Mouse (Mus musculus) testis, postnatal 10 days (tissue): ENCODE measurements around the gene Enthd1.
"Not testable (repeated sequence)": the region's sequence is repeated elsewhere in the genome, so short reads cannot be mapped to it uniquely, and the experiment has no call there.

Experiments used
- DNase-seq: peaks from one replicate; pipeline ENCODE4 v3.0.0; 2021; ENCODE audit warnings: low spot score

The Enthd1 gene

GRCm38 (mm10) chr15:80538075-80538474 is 26.9 kb downstream of the Enthd1 start:
- DNase-seq: no peak

GRCm38 (mm10) chr15:80536051-80536450 is 28.9 kb downstream of the Enthd1 start:
- DNase-seq: no peak

DNA sequence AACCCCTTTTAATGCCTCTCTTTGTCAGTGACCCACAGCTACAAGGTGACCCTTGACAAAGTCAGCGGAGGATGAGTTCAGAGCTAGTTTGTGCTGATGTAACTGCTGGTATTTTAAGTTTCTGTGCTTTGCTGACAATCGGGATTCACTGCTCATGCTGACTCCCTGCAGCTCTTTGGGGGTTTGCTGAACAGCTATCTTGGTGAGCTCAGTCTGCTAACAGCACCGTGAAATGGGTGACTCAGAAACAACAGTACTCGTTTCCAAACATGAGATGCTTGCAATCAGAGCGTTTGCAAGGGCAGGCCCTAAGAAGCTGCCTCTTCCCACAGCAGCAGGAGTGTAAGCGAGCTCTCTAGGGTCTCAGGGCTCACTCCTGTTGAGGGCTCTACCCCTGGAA is 31.7 kb downstream of the Enthd1 start:
- no peak for DNase-seq

GRCm38 (mm10) chr15:80532281-80533072 is 32.5 kb downstream of the Enthd1 start:
- no peak for DNase-seq

- DNase-seq: no peak
Measured at GRCm38 (mm10) chr15:80531026-80531425, 33.9 kb downstream of the Enthd1 start.

DNA sequence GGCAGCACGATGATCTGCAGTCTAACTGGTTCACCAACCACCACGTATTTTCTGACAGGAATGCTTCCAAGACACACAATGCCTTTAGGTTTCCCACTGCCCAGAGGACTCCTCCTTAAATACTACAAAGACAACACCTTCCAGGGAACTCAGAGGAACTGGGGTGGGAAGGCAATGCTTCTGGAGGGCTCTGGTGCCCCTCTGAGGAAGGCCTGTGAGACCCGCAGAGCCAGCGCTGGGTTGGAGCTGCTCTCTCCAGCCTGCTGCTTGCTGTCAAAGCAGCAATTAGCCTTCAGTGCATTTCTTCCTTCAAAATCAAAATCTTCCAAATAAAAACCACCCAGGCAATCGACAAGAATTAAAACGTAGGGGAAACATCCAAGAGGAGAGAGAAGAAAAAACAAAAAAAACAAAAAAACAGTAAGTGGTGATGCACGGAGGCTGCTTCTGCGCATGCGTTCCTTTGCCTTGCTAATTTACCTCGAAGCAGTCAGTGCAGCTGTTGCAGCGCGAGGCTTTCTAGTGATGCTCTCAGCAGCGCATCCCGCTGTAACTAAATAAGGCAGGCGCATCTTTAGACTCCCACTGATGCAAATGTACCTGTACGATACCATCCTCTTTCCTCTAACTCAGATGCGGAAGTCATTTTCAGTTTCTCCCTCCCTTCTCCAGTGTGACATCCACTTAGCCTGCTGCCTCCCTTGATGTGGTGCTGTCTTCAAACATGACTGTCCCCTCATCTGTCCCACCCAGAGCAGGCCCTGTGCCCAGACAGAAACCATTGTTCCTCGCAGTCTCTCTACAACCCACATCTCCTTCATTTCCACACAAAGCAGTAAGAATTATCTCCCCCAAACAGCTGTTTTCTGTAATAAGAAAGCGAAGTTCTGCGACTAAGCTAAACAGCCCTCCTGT is 34.7 kb downstream of the Enthd1 start:
- no peak for DNase-seq

DNA sequence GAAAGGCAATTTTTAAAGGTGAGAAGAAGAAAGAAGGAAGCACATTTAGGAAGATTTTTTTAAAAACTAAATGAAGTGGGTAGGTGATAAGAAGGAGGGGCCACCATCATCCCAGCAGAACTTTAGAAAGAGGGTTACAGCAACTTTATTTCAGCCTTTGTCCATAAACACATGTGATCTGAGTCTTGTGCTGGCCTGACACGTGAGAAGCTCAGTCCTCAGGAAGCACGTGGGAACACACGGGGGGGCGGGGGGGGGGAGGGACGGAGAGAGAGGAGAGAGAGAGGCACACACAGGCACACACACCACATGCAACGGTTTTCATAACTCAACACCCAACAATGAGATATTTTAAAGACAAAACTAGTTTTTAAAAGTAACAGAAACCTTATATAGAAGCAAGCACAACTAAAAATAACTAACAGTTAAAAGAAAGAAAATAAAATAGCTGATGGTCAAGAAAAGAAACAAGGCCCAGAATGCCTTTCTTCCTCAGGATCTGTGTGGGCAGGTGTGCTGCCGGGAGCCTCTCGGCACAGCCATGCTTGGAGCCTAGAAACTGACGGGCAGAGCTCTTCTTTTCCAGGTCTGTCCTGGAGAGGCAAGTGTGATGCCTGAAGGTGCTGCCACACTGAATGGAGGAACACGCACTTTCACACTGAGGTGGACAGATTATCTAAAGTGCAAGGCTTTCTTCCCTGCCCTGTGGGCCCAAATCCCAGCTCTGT is 43.1 kb downstream of the Enthd1 start:
- no peak for DNase-seq

DNA sequence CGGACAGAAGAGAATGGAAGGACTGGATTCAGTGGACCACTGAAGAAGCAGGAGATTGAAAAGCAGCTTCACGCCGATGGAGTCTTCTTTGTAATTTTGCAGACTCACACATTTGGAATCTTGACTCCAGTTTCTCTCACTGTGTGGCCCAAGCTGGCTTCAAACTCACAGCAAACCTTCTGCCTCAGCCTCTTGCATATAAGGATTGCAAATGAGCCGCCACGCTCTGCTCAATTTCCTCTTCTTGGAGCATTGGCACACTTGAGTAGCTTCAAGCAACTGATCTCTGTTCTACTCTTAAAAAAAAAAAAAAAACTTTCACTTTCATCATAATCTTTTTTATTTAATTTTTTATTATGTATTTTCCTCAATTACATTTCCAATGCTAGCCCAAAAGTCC is 45.0 kb downstream of the Enthd1 start:
- DNase-seq: no peak

GRCm38 (mm10) chr15:80518567-80519223 is 46.3 kb downstream of the Enthd1 start:
- no peak for DNase-seq

DNA sequence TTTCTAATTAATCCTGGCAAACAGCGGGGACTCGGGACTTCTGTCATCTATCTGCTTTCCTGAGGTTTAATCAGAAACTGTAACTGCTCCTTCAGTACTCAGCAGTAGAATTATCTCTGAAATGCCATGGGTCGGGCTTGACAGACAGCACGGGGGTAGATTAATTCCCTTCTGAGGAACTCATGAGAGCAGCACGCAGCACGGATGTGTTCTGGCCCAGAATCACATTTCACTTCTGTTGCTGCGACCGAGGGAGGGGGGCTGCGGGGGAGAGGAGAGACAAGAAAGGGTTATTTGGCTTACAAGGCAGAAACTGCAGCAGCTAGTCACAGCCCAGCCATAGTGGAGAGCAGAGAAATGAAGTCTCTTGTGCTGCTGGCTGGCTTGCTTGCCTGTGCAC is 47.0 kb downstream of the Enthd1 start:
- no peak for DNase-seq

DNA sequence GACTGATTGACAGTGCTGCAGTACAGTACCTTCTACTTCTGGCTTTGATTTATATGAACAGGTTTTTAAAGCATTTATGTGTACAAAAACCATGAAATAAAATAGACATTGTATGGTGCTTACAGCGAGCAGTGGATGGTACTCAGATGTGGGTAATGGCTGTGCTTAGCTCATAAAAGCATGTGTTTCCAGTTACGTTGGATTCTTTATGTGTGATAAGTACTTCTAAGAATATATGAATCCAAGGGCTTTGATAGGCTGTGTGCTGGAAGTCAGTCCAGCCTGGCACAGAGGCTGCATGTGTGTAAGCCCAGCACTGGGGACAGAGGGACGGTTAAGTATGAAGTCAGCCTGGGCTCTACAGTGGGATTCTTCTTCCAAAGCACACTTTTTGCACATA is 48.4 kb downstream of the Enthd1 start:
- no peak for DNase-seq

- no peak for DNase-seq
Measured at GRCm38 (mm10) chr15:80505086-80505485, 59.9 kb downstream of the Enthd1 start.

GRCm38 (mm10) chr15:80503155-80503554 is 61.8 kb downstream of the Enthd1 start:
- DNase-seq: not testable (repeated sequence)

- no peak for DNase-seq
Measured at GRCm38 (mm10) chr15:80502741-80503140, 62.2 kb downstream of the Enthd1 start.

DNA sequence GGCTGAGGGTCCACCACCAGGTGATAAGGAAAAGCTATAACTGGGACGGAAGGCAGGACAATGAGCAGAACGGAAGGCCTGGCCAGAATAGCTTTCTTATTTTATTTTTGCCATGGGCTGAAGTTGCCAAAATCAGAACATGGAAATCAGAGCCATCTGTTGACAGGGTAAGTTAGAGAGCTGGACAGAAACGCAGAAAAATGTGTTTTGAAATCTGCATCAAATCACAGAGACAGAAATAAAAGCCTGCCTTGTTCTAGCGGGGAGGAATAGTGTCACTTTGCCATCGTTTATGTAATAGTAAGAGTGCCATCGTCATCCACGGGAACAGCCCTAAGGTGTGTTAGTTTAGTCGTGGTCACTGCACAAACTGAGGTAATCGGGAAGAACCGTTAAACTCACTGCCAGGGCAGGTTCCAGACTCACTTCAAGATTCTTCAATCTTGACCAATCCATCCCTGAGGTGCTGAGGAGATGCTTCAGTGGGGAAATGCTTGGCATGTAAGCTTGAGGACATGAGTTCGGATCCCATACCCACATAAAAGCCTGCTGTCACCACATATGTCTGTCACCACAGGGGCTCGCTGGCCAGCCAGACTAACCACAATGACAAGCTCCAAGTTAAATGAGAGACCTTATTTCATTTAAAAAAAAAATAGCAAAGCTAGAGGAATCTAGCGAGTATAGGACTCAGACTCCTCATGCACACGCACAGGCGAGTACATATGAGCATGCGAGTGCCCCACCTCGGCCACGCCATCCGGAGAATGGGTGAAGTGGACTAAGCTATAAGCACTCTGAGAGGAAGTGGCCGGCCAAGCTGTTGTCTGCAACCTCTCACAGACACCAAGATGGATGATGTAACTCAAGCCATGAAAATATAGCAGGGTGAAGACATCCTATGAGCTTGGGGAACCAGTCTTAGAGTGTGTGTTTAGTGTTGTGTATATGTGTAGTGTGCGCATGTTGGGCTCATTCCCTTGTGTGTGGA is 63.6 kb downstream of the Enthd1 start:
- no peak for DNase-seq

DNA sequence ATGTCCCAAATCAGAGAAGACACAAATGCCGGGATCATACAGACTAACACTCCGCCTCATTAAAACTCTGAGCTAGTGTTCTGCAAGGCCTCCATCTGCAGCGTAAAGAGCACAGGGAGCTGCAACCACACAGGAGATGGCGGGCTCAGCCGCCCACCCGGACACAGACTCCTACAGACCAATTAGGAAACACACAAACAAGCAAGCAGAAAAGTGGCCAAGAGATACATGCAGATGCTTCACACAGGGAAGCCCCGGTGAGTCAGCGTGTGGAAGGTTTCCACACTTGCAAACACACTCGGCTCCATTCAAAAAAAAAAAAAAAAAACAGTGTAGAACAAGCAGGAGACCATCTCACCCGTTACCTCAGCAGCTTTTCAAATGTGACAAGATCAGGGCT is 64.5 kb downstream of the Enthd1 start:
- DNase-seq: no peak

- not testable (repeated sequence) for DNase-seq
Measured at GRCm38 (mm10) chr15:80497733-80498132, 67.2 kb downstream of the Enthd1 start.

GRCm38 (mm10) chr15:80491505-80491904 is 73.5 kb downstream of the Enthd1 start:
- DNase-seq: no peak

GRCm38 (mm10) chr15:80490151-80490550 is 74.8 kb downstream of the Enthd1 start:
- DNase-seq: no peak

DNA sequence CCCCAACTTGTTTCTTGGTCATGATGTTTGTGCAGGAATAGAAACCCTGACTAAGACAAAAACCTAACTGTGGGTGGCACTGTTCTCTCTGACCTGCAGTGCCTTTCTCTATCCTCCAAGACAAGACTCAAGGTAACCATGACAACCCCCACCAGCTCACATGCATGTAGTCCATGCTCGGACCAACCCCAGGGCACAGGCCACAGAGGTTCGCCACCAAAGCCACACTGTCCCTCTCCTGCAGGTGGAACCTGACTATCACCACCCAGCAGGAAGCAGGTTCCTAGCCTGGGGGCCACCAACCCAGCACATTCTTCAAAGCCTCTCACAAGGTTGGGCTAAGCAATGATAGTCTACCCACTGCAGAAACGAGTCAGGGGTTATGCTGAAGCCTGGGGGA is 76.3 kb downstream of the Enthd1 start:
- DNase-seq: no peak

- no peak for DNase-seq
Measured at GRCm38 (mm10) chr15:80485601-80486000, 79.4 kb downstream of the Enthd1 start.
